Mouse (Mus musculus): ENCODE data around the gene D430041D05Rik.

- TF ChIP-seq CHD2 (IDR thresholded peaks at IDR 0.05; ENCODE audit: low read depth, low read length) (no peak), MAFK (IDR thresholded peaks at IDR 0.05; ENCODE audit: insufficient read depth, low read depth, low read length) (no peak), HCFC1 (IDR thresholded peaks at IDR 0.05; ENCODE audit: borderline replicate concordance, insufficient read depth, low read length) (no peak), ZNF384 (IDR thresholded peaks at IDR 0.05; ENCODE audit: low read depth, low read length) (no peak), ZC3H11A (IDR thresholded peaks at IDR 0.05; ENCODE audit: borderline replicate concordance, low read depth, low read length) (no peak)
Observed at GRCm38 (mm10) chr2:104398651-104399290, 12.0 kb downstream of the D430041D05Rik start.

All from ES-E14 (cell line).